Mouse (Mus musculus): ENCODE data around the gene Rbm19.

Gene Rbm19

DNA sequence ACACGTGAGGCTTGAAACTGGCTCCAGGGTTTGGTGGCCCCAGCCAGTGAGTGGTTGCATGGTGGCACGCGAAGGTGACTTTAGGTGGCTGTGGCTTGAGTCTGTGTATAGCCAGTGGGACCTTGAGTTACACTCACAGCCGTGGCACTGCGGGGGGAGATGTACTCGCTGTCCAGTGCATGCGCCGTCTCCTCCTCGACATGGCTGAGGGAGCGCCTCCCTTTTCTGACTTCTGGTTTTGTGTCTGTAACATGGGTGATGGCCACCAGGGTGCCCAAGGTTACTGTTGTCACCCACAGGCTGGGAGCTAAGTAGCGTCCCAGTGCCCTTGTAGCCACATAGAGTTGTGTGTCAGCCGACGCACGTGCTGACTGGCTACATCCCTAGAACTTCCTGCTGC lies 19.1 kb downstream of the Rbm19 start:
- DNase-seq (ENCODE audit: low spot score in 2 of 2): no peak

DNA sequence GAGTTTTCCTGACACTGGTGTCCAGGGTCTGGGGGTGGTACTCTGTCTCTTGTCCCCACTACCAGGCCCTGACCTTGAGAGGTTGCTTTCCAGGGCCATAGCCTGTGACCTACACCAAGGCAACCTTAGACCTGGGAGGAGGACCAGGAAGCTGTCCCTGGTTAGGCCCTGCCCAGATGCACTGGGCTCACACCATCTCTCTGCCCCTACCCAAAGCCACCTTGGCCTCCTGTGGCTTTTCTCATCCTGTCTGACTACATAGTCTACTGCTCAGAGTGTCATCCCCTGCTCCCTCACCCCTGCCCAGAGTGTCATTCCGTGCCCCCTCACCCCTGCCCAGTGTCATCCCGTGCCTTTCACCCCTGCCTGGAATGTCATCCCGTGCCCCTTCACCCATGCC lies 19.6 kb downstream of the Rbm19 start:
- no peak for DNase-seq (ENCODE audit: low spot score in 2 of 2)

DNA sequence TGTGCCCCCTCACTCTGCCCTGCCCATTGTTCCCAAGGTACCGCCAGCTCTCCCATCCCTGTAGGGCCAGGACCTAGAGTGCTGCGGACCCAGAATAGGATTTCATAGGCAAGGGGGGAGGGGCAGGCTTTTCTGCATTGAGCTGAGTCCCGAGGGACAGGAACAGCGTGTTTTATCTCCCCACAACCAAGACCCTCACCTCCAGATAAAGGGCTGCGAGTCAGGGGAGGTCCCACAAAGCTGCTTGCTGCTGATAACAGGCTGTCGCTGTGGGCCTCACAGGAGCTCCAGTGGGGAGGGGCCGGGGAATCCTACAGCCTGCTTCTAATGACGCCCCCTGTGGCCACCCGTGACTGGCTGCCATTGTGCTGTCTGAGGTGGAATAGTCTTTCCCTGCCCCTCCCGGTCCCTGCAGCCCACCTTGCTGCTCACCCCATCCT lies 20.0 kb downstream of the Rbm19 start:
- DNase-seq (ENCODE audit: low spot score in 2 of 2): no peak

DNA sequence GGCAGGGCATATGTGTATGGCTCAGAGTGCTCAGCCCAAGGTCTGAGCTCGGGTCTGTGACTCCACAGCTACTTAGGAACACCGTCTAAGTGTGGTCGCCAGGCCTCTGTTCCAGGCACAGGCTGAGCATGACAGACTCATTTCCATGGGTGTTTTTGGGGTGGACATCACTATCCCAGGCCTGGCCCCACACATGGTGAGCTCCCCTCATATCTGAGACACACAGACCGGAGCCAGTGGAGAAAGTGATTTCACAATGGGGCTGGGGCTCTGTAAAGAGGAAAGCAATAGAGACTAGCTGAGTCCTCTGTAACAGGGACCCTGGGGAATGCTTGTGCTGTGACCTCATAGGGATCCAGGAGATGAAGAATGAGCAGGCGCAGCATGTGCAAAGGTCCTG lies 20.8 kb downstream of the Rbm19 start:
- no peak for DNase-seq (ENCODE audit: low spot score in 2 of 2)

DNA sequence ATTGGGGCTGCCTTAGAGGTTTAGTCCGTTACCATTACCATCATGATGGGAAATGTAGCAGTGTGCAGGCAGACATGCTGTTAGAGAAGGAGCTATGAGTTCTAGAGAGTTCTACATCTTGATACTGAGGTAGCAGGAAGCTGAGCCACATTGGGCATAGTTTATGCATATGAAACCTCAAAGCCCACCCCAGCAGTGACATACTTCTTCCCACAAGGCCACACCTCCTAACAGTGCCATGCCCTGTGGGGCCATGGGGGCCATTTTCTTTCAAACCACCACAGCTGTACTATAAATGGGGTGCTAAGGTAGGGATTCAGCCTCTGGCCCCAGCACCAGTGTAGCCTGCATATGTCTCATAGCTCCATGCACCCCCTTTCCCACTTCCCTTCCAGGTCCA lies 21.6 kb downstream of the Rbm19 start:
- DNase-seq (ENCODE audit: low spot score in 2 of 2): no peak

DNA sequence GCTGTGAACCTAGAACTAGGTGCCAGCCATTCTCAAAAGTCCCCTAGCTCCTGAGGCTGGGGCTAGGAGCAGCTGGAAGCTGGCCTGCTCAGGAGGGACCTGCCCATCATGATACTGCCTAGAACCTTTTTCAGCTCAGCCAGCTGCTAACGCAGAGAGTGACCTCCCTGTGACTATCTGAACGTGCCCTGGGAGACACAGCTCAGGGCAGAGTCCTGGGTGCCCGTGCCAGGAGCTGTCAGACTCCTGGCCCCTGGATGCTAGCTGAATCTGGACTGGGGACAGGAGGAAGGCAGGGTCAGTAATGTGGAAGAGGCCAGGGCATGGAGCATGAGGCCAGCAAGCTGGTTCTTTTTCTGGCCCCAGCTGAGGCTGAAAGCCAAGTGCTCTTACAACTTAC lies 22.1 kb downstream of the Rbm19 start:
- no peak for DNase-seq (ENCODE audit: low spot score in 2 of 2)

DNA sequence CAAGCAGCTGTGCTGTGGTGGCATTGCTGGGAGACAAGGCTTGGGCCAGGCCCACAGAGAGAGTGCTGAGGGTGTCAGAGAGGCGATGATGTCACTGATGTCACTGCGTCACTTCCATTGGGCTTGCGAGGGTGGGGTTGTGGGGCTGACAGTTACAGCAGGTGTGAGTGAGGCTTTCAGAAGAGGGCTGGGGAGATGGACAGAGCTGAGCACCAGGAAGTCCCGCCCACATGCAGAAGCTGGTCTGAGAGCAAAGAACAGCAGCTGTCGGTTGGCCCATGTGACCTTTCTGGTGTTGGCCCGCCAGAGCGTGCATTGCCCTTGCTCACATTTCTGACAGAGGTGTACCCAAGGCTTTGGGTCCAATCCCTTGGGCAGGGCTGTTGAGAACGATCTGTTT lies 23.0 kb downstream of the Rbm19 start:
- no peak for DNase-seq (ENCODE audit: low spot score in 2 of 2)

DNA sequence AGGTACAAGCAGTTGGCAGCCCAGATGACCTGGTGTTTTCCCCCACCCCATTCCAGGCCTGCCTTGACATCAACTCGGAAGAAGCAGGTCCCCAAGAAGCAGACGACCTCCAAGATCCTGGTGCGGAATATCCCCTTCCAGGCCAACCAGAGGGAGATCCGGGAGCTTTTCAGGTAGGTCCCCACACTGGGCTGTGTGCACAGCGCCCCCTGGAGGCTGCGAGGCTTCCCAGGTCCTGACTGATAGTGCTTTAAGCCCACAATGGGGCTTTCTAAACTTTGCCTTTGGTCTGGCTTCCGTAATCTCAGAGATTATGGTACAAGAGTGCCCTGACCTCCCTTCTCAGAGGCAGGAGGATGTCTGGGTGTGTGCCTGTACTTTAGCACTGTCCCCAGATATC lies 27.7 kb downstream of the Rbm19 start:
- DNase-seq (ENCODE audit: low spot score in 2 of 2): no peak

DNA sequence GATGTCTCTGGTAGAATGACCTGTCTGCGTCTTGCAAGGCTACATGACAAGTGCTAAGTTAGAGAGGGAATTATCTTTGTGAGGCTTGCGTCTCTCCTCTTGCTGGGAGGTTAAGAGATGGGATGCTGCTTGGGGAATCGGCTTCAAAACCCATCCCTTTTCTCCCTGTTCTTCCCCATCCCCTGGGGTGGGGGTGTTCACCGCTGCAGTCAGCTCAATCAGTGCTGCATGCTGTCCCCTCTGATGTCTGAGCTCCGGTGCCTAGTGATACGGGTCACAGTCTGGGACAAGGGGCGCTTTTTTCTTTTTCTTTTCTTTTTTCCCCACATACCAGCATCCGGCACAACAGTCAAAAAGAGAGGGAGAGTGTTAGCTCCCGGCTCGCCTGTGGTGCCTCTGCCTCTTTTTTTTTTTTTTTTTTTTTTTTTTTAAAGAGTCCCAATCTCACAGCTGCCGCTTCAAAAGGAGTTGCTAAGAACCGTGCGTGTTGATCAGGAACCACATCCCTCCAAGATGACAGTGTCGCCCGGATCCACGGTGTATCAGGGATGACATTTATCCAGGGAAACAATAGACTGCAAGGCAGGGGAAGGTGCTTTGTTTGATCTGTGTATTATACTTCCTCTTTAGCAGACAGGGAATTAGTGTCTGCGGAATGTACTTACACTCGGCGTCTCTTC lies 29.2 kb downstream of the Rbm19 start:
- DNase-seq (ENCODE audit: low spot score in 2 of 2): no peak

DNA sequence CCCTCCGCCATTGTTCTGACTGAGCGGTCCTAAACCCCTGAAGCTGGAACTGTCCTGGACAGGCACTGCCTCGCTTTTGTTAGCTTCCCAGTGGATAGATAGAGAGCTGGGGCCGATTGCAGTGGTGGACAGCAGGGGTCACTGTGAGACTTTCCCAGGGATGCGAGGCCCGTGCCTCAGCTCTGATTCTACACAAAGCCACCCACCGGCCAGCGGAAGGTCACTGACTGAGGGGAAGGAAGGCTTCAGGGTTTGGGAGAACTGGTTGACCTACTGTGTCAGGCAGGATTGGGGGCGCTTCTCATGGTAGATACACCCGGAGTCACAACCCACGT lies 29.8 kb downstream of the Rbm19 start:
- no peak for DNase-seq (ENCODE audit: low spot score in 2 of 2)

DNA sequence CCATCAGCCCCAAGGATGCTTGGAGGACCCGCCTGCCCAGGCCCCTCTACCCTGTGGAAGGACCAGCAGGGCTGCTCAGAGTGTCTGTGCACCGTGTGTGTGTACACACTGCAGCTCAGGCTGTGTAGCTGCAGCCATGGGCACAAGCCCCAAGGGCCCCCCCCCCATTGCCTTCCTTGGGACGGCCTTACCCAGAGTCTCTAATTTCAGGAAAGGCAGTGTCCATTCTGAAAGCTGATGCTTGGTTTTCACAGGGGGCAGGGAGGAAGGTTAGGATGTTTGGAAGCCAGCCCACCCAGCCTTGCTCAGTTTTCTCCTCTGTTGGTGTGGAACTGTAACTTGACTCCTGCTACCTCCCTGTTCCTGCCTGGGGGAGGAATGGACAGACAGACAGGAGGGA lies 30.6 kb downstream of the Rbm19 start:
- no peak for DNase-seq (ENCODE audit: low spot score in 2 of 2)

DNA sequence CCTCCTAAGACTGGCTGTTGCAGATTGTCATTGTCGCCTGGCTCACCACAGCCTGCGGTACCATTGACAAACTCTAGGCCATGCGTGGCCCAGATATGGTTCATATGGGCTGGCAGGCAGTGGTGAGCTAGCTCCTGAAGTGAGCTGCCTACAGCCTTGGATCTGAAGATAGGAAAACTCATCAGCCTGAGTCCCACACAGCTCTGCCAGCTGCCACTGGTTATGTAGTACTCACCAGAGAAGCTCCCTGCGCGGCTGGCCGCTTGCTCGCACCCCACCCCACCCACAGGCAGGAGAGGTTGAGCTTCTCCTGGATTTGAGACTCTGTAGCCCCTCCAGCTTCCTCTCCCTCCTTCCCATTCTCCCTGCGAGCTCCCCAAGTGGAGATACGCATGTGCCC lies 32.0 kb downstream of the Rbm19 start:
- no peak for DNase-seq (ENCODE audit: low spot score in 2 of 2)

DNA sequence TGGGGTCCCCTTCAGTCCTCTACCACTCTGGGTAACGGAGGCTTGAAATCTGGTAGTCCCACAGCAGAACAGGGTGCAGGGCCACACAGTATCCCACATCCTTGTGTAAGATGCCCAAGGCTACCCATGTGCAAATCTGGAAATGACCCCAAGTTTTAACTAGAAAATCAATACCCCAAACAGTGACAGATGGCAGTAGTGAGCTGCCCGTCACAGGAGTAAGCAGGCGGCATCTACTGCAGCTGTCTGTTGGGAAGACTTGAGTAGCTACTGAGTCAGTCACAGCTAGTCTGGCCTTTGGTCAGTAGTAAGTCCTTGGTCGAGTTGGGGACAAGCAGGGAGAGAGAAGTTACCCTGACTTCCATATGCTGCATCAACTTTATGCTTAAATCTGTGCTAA lies 34.9 kb downstream of the Rbm19 start:
- no peak for DNase-seq (ENCODE audit: low spot score in 2 of 2)

DNA sequence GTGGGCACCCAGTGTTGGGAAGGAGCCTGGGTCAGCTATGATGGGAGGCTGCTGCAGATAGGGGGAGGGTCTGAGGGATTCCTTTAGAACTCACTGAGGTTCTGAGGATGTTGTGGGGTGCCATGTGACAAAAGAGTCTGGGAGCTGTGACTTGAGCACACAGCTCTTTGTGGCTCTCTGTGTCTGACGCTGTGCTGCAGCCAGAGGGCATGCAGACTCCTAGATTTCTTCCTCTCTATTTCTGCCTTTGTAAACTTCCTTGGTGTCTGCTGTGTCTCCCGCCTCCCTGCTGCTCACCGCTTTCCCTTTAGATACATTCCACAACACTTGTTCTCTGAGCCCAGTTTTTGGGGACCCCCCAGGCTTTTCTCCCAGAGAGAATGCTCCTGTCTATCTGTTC lies 36.9 kb downstream of the Rbm19 start:
- DNase-seq (ENCODE audit: low spot score in 2 of 2): no peak

DNA sequence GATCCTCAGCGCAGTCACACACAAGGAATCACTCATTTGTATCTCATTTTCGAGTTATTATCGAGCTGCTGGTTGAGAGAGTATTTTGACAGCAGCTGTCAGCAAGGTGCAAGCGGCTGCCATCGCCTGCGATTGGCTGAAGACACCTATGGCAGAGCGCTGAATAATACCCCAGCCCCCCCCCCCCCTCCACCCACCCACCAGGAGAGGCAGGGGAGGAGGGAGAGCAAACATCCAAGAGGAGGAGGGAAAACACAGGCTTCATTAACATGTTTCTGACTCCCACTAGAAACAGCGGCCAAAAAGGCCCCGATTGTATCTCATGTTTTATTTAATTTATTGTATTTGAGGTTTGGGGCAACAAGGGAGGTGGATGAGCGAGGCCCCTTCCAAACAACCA lies 39.4 kb downstream of the Rbm19 start:
- DNase-seq (ENCODE audit: low spot score in 2 of 2): no peak

DNA sequence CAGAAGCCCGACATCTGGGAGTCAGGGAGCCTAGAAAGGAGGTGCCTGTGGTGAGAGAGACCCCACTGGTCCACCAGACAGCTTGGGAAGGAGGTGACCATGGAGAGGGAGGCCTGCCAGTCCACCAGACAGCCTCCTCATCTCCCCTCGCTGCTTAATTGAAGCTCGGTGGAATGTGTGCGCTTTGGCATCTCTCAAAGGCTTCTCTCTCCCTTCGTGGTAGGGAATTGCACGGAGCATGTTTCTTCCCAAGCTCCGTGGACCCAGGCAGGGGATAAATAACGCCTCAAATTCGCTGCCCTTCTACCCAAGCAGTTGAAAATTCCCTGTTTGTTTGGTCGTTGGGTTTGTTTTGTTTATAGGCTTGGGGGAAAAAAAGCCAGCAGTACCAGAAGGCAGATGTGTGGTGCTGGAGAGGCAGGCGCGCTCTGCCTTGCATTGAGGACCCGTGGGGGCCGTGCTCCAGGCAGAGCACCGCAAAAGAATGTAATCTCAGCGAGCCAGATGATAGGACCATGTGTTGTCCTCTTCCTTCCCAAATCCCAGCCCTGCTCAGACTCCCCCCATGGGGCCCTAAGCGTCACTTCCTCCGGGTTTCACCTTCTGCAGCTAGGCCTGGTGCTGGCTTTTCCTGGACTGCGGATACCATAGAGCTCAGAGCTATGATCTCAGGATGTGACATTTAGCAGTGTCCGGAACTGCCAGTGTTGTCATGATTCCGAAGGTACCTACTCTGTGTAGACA lies 40.1 kb downstream of the Rbm19 start:
- peak in 1 of 2 experiments; percentile 12 for DNase-seq (ENCODE audit: low spot score in 2 of 2)

DNA sequence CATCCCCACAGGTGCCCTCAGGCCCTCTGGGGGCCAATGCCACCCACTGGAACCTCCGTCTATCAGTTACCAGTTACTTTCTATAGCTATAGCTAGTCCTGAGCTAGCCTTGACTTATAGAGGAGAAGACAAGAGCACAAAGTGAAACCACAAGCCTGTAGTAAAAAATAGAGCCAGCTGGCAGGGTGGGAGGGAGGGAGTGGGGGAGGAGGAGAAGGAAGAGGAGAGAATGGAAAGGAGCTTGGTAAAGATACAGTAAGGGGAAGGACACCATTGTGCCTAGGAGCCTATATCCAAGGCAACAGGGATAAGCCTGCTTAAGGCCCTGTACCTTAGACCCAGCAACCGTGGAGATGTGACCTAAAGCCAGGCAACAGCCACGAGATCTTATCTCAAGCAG lies 40.9 kb downstream of the Rbm19 start:
- no peak for DNase-seq (ENCODE audit: low spot score in 2 of 2)

DNA sequence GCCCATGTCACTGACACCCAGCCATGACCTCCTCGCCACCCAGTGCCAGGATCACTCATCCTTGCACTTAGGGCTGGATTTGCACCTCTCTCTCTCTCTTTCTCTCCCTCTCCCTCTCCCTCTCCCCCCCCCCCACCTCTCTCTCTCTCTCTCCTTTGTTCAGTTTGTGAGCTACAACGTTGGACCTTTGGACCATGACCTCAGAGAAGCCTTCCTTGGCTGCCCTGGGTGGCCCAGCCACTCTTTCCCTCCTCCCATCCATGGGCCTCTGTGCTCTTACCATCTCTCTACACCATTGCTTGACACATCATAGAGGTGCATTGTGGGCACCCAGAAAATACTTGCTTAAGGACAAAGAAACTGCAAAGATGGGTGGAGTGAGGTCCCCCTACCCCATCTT lies 42.2 kb downstream of the Rbm19 start:
- DNase-seq (ENCODE audit: low spot score in 2 of 2): no peak

DNA sequence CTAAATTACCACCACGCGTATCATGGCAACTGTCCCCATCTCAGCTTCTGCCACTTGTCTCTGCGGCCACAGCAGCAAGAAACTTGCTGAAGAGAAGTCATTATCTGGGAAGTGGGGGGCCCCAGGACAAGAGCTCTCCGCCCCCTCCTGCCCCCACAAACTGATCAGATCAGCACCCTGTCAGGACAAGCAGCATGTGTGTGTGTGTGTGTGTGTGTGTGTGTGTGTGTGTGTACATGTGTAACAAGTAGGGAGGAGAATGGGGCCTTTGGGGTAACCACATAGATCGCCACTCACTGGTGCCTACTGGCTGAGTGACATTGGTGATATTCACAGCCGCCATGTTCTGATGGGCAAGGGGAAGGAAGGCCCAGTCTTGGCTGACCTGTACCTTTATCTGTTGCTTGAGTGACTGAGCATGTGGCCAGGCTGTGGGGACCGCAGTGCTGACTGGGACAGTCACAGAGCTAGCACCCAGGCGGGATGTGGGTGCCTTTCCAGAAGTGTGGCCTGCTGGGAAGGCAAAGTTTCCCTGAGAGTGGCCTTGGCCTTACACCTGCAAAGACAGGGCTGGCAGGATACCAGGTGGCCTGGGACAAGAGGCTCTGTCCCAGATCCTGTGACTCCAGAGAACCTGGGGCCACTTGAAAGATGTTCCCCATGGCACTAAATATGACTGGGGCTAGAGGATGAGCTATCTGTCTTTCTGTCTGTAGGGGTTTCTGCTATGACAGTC lies 44.8 kb downstream of the Rbm19 start:
- DNase-seq (ENCODE audit: low spot score in 2 of 2): no peak

DNA sequence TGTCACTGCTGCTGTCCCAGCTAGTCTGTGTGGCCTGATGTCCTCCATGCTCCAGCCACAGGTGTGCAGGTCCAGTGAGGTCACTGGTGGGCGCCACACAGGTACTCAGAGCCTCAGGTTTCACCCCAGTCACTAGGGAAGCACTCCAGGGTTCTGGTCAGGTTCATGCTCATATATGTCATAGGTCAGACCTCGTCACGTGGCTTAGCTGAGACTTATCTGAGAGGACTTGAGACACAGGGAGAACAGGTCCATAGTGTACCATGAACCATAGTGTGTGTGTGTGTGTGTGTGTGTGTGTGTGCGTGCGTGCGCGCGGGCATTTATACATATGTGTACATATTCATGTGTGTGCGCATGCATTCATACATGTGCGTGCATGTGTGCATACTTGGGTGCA lies 46.4 kb downstream of the Rbm19 start:
- DNase-seq (ENCODE audit: low spot score in 2 of 2): no peak

DNA sequence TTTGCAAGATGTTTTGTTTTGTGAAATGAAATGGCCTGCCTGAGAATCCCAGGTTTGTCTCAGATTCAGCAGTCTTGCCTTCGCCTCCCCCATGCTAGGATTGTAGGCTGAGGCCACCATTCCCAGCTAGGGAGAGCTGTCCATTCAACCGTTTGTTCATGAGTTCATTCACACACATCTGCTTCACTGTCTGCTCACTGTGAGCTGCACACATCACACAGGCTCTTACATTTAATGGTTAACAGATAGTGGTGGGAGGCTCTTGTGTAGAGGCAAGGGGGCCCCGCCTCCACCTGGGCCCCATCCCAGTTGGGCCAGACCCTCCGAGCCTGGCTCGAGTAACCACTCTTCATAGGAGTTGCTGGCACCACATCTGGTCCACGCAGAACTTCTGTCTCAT lies 47.2 kb downstream of the Rbm19 start:
- no peak for DNase-seq (ENCODE audit: low spot score in 2 of 2)

DNA sequence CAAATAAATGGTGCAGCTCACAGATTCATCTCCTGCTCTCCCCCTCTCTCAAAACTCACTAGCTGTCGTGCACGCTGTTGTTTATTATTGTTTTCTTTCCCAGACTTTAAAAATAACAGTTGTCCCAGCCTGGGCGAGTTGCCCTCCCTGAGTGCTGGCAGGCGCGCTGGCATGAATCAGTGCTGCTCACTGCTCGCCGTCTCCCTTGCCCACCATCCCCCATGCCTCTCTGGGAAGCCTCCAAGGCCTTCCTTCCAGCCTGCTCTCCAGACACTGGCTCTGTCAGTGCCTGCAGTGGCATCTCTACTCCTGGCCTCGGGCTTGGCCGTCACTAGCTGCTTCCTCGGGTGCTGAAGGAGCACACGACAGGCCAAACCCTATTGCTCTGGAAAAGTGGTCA lies 48.2 kb downstream of the Rbm19 start:
- peak in 1 of 2 experiments; percentile 34 for DNase-seq (ENCODE audit: low spot score in 2 of 2)
